In genomic region chr4:106534256-106534655, GRCm38 (mm10) we compare ENCODE assay signal across 13 mouse cellular contexts. TPM values are rescaled to one million over a fixed set of nuclear protein-coding genes. Genes with fewer than 3 reads are reported as not detected.
DNase-seq lines count a peak whose midpoint lies in the region.
"Had no signal": no experiment of that assay in that cellular context is flagged by ENCODE, and none has a peak within 500 bp of the region (broad histone marks: within the 10 kb centered on the region; RNA-seq: fewer than 3 reads in every experiment).

No protein-coding gene starts in this region.

- DNase-seq in ovary, adult 18-20 months (ENCODE audit: low spot score): peak; percentile 45
- no peak for DNase-seq in ovary, postnatal 14 days (ENCODE audit: low spot score)
- peak; percentile 32 for DNase-seq in 416B (ENCODE audit: low read depth)
- peak; percentile 39 for DNase-seq in adrenal gland, adult 8-10 months
- peak; percentile 46 to 53 for DNase-seq in adrenal gland, postnatal 36 days
- no peak for DNase-seq in cerebellum, adult 9-11 months
- DNase-seq: cerebellum, adult 11-12 months; cerebellum, adult 9-10 months; cerebellum, postnatal 36 days; gastrocnemius, postnatal 10 days; heart, adult 18-20 months; heart, postnatal 14 days had no signal

RNA-seq across cellular contexts. Expression of gene Dhcr24, which starts 26.6 kb away (rescaled TPM):
- total RNA-seq in adrenal gland, adult 8-10 months (2022): 100 to 1,000 TPM in 2 of 4 experiments, 10 to 100 TPM in 2; 77.6 to 360 (median 221) TPM
- 100 to 1,000 TPM in 1 of 2 experiments, 10 to 100 TPM in 1; 74.5 to 299 TPM for total RNA-seq in adrenal gland, postnatal 36 days (2021)

RNA-seq across cellular contexts. Expression of gene Bsnd, which starts 42.2 kb away (rescaled TPM):
- total RNA-seq in adrenal gland, adult 8-10 months (2022): under 1 TPM in 1 of 4 experiments, not detected in 3; 0.45 TPM
- total RNA-seq in adrenal gland, postnatal 36 days (2021): not detected
- total RNA-seq: heart, adult 18-20 months; heart, postnatal 14 days; hematopoietic stem cell, adult 5-6 weeks had no signal

Comparison
In these comparisons a context has a peak if more than half of its experiments do, and no peak if none do; other contexts are left out.
1. DNase-seq: peak in ovary, adult 18-20 months (single experiment), 416B (single experiment), adrenal gland, adult 8-10 months (single experiment) and adrenal gland, postnatal 36 days (2 of 2); none in ovary, postnatal 14 days (single experiment) and cerebellum, adult 9-11 months (single experiment).